Mouse (Mus musculus) G1E (cell line): ENCODE results near the gene Prmt8.

ENCODE experiments used
- CTCF ChIP-seq: IDR thresholded peaks from 2 replicates; pipeline ENCODE4 v1.5.1; 2012; ENCODE audit warnings: low read depth, low read length, inconsistent platforms, mixed read lengths
- GATA1 ChIP-seq: IDR thresholded peaks from 2 replicates; pipeline ENCODE4 v1.6.1; 2012; ENCODE audit warnings: borderline replicate concordance, low read length, inconsistent platforms, mixed read lengths

DNA sequence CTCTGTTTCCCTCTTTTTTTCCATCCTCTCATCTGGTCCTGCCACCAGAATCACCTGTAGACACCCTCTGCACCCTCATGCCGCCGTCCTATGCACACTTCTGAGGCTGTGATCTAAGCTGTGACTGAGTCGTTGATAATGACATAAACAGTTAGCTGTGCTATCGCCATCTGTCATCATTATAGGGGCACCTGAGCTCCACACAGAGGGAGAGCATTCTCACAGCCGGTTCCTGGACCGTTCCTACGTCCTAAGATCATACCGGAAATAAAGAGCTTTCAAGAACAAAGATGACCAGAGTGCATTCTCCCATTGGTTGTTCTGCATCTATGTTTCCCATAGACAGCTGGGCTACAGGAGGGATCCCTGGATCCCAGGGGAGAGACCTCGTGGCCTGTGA, 28.6 kb downstream of the Prmt8 start:
- TF ChIP-seq CTCF (no peak), GATA1 (no peak)
